Mouse (Mus musculus): Measurements from ENCODE around the gene Irak2. TPM values are rescaled to one million over a fixed set of nuclear protein-coding genes. Genes with fewer than 3 reads are reported as not detected.
A peak's percentile ranks its signal among the peaks of the same experiment; 100 is the strongest.

The Irak2 gene
- polyA plus RNA-seq, 1 experiment from 2014 or later, result 3.6 TPM

DNA sequence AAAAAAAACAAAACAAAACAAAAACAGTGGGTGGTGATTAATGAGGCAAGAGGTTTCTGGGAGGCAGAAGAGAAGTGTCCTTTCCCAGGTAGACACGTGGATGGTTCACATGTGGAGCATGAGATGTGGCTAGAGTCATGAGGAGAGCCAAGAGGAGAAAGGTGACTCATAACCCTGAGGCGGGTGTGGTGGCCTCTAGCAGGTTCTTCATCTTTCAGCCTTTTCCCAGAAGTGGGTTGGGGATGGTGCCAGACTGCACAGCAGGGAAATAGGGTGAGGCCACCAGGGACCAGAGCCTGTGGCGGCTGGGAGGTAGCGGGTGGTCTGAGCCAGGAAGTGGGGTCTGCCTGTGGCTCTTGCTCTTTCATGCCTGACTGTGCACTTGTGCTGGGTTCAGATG, 37.0 kb downstream of the Irak2 start:
- Histone ChIP-seq H3K27me3 (no peaks in the 10 kb centered on the region), H3K9me3 (no peaks in the 10 kb centered on the region), H3K4me3 (no peak overlapping the region), H3K36me3 (no peaks in the 10 kb centered on the region), H3K9ac (no peak overlapping the region), H3K4me2 (no peak overlapping the region), H3K27ac (replicated peaks) (no peak overlapping the region), H3K4me1 (replicated peaks) (no peaks in the 10 kb centered on the region)
- ATAC-seq (ENCODE audit: low FRiP score, low read depth), result no peak
- 80% methylated on average over 4 of the region's 4 CpGs for WGBS

DNA sequence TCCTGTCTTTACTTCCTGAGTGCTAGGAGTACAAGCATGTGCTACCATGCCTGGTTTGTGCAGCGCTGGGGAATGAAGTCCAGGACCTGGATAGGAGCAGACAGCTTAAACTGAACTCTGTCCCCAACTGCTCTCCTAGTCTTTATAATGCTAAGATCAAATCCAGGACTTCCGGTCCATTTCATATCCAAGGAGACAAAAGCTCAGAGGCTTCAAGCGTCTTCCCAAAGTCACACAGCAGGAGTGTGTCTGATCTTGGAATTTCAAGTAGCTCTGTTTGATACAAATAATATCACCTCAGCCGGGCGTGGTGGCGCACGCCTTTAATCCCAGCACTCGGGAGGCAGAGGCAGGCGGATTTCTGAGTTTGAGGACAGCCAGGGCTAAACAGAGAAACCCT, 37.7 kb downstream of the Irak2 start:
- 95% methylated on average over 9 of the region's 9 CpGs for WGBS
- Histone ChIP-seq H3K4me1 (replicated peaks) (no peaks in the 10 kb centered on the region), H3K27ac (replicated peaks) (no peak overlapping the region), H3K9me3 (no peaks in the 10 kb centered on the region), H3K4me2 (no peak overlapping the region), H3K9ac (no peak overlapping the region), H3K27me3 (no peaks in the 10 kb centered on the region), H3K36me3 (no peaks in the 10 kb centered on the region), H3K4me3 (no peak overlapping the region)
- ATAC-seq (ENCODE audit: low FRiP score, low read depth), result no peak

DNA sequence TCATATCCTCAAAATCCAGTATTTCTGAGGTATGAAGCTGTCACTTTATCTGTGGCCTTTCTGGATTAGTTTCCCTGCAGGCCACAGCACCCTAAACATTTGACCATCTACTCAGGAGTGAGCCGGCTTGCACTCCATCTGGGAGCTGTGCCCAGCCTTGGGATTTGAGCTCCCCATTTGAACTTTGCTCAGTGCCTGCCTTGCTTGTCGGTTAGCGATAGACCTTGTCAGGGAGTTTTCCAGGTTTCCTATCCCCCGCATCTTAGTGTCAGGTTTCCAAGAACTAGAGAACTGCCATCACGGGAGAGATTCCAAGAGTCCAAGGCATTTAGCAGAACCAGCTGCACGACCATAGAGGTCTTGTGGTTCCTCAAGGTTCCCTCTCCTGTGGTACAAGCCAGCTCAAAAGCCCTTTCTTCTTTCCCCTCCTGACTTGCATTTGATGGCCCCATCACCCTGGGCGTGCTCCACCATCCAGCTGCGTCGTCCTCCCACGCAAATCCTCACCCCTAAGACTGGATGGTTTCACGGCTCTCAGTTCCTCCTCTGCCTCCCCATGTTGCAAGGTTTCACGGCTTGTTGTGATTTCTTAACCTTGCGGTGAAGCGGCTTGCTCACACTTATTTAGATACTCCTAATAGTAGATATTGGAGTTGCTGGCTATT, 38.9 kb downstream of the Irak2 start:
- no peaks in the 10 kb centered on the region for H3K4me1 ChIP-seq (replicated peaks)
- WGBS, result 79% methylated on average over 14 of the region's 14 CpGs
- H3K9me3 ChIP-seq, result no peaks in the 10 kb centered on the region
- H3K9ac ChIP-seq, result no peak overlapping the region
- no peak overlapping the region for H3K4me2 ChIP-seq
- H3K4me3 ChIP-seq, result no peak overlapping the region
- H3K27ac ChIP-seq (replicated peaks), result no peak overlapping the region
- no peaks in the 10 kb centered on the region for H3K27me3 ChIP-seq
- no peaks in the 10 kb centered on the region for H3K36me3 ChIP-seq
- no peak for ATAC-seq (ENCODE audit: low FRiP score, low read depth)

DNA sequence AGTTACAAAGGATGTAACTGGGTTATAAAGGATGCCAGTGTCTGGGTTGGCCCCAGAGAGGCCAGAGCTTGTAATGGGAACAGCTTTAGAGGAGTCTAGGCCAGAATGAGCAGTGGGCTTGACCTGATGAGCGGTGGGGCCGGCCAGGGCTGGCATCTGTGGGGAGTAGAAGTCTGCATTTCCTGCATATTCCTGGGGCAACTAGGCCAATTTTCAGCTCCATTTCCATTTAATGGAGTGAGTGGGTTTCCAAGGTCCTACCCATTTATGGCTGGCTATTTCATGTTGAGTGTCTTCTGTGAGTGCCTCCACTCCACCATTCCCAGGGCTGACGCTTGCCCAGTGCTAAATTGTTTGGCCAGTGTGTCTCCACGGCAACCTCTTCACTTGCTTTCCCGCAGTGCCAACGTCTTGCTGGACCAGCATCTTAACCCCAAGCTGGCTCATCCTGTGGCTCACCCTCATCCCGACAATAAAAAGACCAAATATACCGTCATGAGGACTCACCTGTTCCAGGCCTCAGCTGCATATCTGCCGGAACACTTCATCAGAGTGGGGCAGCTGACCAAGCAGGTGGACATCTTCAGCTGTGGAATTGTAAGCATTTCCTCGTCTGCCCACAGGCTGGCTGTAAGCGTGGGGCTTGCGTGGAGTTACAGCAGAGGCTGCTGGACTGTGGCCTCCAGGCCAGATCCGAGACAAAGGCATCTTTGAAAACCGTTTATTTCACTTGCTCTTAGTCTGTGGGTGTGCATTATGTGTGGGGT, 40.2 kb downstream of the Irak2 start:
- H3K4me1 ChIP-seq (replicated peaks), result no peaks in the 10 kb centered on the region
- 70% methylated on average over 14 of the region's 14 CpGs for WGBS
- H3K4me3 ChIP-seq, result no peak overlapping the region
- no peaks in the 10 kb centered on the region for H3K9me3 ChIP-seq
- no peak for ATAC-seq (ENCODE audit: low FRiP score, low read depth)
- no peaks in the 10 kb centered on the region for H3K27me3 ChIP-seq
- no peak overlapping the region for H3K4me2 ChIP-seq
- H3K9ac ChIP-seq, result no peak overlapping the region
- no peak overlapping the region for H3K27ac ChIP-seq (replicated peaks)
- no peaks in the 10 kb centered on the region for H3K36me3 ChIP-seq

DNA sequence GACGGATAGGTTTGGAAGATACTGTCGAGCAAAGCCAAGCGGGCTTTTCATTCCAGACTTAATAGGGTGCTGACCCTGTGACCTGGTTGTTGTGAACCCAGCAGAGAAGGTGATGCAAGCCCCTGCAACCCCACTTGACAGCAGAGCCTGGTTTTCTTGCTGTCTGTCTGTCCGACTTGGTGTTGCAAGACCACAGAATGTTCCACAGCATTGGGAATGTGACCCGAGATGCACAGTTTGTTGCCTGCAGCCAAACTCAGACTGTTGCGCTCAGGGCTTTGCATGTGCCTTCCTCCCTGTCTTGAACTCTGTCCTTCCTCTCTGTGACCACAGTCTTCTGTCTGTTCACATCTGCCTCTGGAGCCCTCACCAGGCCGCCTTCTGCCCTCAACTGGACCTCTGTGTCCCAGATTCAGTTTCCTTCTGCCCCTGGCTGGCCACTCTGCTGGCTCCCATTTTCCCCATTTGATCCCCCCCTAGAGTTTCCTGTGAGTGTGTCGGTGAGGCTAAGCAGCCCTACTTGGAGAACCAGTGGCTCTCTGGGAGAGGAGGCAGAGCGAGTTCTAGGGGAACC, 41.8 kb downstream of the Irak2 start:
- no peak overlapping the region for H3K9ac ChIP-seq
- H3K27me3 ChIP-seq, result no peaks in the 10 kb centered on the region
- no peak overlapping the region for H3K4me3 ChIP-seq
- no peaks in the 10 kb centered on the region for H3K9me3 ChIP-seq
- WGBS, result 85% methylated on average over 9 of the region's 9 CpGs
- no peaks in the 10 kb centered on the region for H3K36me3 ChIP-seq
- no peak overlapping the region for H3K27ac ChIP-seq (replicated peaks)
- no peaks in the 10 kb centered on the region for H3K4me1 ChIP-seq (replicated peaks)
- no peak overlapping the region for H3K4me2 ChIP-seq
- no peak for ATAC-seq (ENCODE audit: low FRiP score, low read depth)

DNA sequence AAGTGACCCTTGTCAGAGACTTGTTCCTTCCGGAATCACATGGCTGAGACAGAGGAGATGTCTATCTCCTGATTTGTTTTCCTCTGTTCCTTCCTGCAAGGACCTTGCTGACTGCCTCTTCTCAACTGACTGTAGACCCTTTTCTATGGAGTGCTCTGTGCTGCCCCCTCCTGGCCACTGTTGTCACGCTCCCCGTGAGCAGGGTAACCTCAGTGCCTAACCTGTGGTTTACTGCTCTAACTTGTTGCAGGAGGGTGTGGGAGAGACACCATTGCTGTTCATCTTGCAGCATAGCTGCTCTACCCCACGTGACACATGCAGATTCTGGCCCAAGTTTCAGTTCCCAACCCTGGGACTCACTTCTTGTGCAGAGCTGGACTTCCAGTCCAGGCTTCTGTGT, 43.0 kb downstream of the Irak2 start:
- Histone ChIP-seq H3K27ac (replicated peaks) (no peak overlapping the region), H3K4me1 (replicated peaks) (no peaks in the 10 kb centered on the region), H3K9me3 (no peaks in the 10 kb centered on the region), H3K9ac (no peak overlapping the region), H3K4me2 (no peak overlapping the region), H3K4me3 (no peak overlapping the region), H3K27me3 (no peaks in the 10 kb centered on the region), H3K36me3 (no peaks in the 10 kb centered on the region)
- peak; percentile 56; the same call in 1 of the 2 replicates for ATAC-seq (ENCODE audit: low FRiP score, low read depth)
- 23% methylated on average over 4 of the region's 4 CpGs for WGBS

DNA sequence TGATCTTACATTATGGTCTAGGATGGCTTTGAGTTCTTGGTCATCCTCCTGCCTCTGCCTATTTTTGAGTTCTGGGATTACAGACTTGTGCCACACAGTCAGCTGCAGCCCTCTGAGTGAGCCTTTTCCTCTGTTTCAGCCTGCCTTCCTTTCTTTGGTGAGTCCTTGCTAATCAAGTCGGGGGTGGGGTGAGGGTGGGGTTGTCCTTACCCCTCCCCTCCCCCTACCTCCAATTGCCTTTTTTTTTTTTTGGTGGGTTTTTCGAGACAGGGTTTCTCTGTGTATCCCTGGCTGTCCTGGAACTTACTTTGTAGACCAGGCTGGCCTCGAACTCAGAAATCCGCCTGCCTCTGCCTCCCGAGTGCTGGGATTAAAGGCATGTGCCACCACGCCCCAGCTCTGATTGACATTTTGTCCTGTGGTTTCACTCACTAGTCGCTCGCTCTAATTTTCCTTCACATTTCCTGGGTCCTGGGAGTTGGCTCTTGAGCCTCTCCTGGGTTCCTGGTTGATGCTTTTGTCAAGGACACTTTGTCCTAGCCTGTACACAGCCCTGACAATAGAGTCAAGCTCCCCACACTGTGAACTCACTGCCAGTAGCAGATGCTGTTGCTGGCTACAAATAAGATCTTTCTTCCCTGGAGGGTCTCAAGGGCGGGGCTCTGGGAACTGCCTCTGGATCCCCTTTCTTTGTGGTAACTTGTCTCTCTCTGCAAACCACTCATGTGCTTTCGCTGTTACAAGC, 45.0 kb downstream of the Irak2 start:
- Histone ChIP-seq H3K36me3 (no peaks in the 10 kb centered on the region), H3K27ac (replicated peaks) (no peak overlapping the region), H3K4me2 (no peak overlapping the region), H3K9ac (no peak overlapping the region), H3K4me3 (no peak overlapping the region), H3K4me1 (replicated peaks) (no peaks in the 10 kb centered on the region), H3K27me3 (no peaks in the 10 kb centered on the region), H3K9me3 (no peaks in the 10 kb centered on the region)
- WGBS, result 86% methylated on average over 10 of the region's 10 CpGs
- no peak for ATAC-seq (ENCODE audit: low FRiP score, low read depth)

DNA sequence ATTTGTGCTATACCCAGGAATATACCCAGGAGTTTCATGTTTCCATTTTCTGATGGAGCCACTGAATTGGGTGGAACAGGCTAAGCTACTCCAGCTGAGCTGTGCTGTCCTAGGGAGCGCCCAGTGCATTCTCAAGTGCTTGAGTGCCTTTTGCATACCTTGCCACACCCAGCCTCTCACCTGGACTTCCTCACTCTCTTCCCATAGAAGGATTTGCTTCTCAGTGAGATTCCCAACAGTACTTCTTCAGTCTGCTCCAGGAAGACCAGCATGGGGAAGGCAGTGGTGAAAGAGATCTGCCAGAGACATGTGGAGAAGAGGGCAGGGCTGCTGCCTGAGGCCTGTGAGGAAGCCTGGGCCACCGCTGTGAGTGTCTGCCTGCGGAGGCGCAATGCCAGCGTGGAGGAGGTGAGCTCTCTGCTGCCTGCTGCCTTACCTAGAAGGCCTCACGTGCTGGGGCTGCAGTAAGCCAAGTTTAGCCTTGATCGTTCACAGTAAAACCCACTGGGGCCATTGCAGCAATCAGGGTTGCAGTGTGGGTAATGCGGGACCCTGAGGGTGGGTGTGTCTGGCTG, 48.4 kb downstream of the Irak2 start:
- no peaks in the 10 kb centered on the region for H3K27me3 ChIP-seq
- H3K9ac ChIP-seq, result no peak overlapping the region
- H3K36me3 ChIP-seq, result no peaks in the 10 kb centered on the region
- no peak overlapping the region for H3K4me2 ChIP-seq
- 49% methylated on average over 8 of the region's 8 CpGs for WGBS
- no peaks in the 10 kb centered on the region for H3K9me3 ChIP-seq
- no peak for ATAC-seq (ENCODE audit: low FRiP score, low read depth)
- H3K4me1 ChIP-seq (replicated peaks), result peaks cover 7% of the 10 kb centered on the region; the same call in 1 of the 2 replicates
- H3K4me3 ChIP-seq, result no peak overlapping the region
- H3K27ac ChIP-seq (replicated peaks), result no peak overlapping the region

DNA sequence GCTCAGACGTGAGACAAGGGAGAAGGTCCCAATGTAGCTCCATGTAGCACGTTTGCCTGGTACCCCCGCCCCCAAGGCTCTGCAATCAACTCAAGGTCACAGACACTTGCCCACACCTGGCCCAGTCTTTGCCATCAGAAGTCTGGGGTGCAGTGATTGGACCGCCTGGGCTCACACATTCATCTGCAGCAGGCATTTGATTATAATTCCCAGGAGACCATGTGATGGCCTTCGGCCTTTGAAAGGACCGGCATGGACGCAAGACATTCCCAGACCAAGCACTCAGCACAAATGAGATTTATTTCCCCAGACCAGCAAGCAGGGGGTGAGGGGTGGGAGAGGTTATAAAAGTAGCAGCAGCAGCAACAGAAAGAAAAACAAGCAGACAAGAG, 51.7 kb downstream of the Irak2 start:
- Histone ChIP-seq H3K9ac (no peak overlapping the region), H3K27ac (replicated peaks) (no peak overlapping the region), H3K27me3 (no peaks in the 10 kb centered on the region), H3K4me1 (replicated peaks) (peaks cover 7% of the 10 kb centered on the region; the same call in 1 of the 2 replicates), H3K9me3 (no peaks in the 10 kb centered on the region), H3K4me2 (no peak overlapping the region), H3K4me3 (no peak overlapping the region), H3K36me3 (no peaks in the 10 kb centered on the region)
- 28% methylated on average over 7 of the region's 7 CpGs for WGBS
- ATAC-seq (ENCODE audit: low FRiP score, low read depth), result no peak

DNA sequence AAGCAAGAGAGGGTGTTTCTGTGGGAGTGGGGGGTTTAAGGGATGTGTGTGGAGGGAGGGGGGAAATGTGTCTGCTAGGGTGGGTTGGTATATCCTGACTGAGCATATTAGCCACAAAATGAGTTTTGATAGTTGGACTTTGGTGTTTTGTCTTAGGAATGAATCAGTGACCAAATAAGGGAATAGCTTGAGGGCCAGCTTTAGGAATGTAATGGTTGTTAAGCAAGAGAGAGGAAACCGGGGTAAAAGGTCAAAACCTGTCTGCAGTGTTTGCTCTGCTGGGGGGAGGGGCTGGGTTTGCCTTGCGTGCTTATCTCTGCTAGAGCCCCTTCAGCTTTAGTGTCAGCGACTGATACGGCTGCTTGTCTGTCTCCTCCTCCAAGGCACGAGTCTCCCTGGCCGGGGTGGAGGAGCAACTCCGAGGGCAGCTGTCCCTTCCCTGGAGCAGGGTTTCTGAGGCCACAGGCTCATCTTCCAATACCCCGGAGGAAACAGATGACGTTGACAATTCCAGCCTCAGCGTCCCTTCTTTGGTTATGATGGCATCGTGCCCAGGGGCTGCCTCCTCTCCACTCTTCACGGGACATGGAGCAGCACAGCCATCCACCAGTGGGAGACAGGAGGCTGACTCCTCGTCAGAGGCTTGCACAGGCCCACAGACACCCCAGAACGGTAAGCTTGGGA, 52.3 kb downstream of the Irak2 start:
- peak overlapping the region; percentile 12; the same call in 1 of the 2 replicates for H3K4me2 ChIP-seq
- no peak overlapping the region for H3K4me3 ChIP-seq
- no peaks in the 10 kb centered on the region for H3K36me3 ChIP-seq
- ATAC-seq (ENCODE audit: low FRiP score, low read depth), result no peak
- H3K9ac ChIP-seq, result no peak overlapping the region
- no peaks in the 10 kb centered on the region for H3K9me3 ChIP-seq
- peak overlapping the region; percentile 10; the same call in 1 of the 2 replicates for H3K27ac ChIP-seq (replicated peaks)
- 11% methylated on average over 14 of the region's 14 CpGs for WGBS
- peaks cover 7% of the 10 kb centered on the region; the same call in 1 of the 2 replicates for H3K4me1 ChIP-seq (replicated peaks)
- H3K27me3 ChIP-seq, result no peaks in the 10 kb centered on the region

DNA sequence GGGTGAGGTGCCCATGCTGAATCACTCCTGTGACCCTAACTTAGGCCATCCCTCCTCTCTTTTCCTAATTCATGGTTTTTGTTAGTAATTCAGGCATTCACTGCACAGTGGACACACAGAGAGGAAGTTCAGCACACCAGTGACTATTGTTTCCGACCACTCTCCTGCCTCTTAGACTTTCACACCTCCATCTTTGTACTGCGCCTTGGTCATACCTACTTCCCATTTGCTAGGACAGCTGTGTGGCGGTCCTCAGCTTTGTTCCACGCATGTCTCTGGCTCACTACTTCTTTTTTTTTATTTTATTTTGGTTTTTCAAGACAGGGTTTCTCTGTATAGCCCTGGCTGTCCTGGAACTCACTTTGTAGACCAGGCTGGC, 52.8 kb downstream of the Irak2 start:
- no peak for ATAC-seq (ENCODE audit: low FRiP score, low read depth)
- WGBS, result 85% methylated on average over 4 of the region's 4 CpGs
- no peaks in the 10 kb centered on the region for H3K36me3 ChIP-seq
- no peak overlapping the region for H3K4me3 ChIP-seq
- peaks cover 11% of the 10 kb centered on the region for H3K4me1 ChIP-seq (replicated peaks)
- 0 out of 2 replicates have a peak overlapping the region, but pooled peaks have one; percentile 10 for H3K27ac ChIP-seq (replicated peaks)
- 0 out of 2 replicates have a peak overlapping the region, but pooled peaks have one; percentile 12 for H3K4me2 ChIP-seq
- no peak overlapping the region for H3K9ac ChIP-seq
- H3K27me3 ChIP-seq, result no peaks in the 10 kb centered on the region
- no peaks in the 10 kb centered on the region for H3K9me3 ChIP-seq
